Mouse (Mus musculus): Measurements from ENCODE around the gene Khdc4. TPM values are rescaled to one million over a fixed set of nuclear protein-coding genes. Genes with fewer than 3 reads are reported as not detected.

Gene Khdc4
- polyA plus RNA-seq, 1 experiment from 2014 or later = 71.4 TPM

DNA sequence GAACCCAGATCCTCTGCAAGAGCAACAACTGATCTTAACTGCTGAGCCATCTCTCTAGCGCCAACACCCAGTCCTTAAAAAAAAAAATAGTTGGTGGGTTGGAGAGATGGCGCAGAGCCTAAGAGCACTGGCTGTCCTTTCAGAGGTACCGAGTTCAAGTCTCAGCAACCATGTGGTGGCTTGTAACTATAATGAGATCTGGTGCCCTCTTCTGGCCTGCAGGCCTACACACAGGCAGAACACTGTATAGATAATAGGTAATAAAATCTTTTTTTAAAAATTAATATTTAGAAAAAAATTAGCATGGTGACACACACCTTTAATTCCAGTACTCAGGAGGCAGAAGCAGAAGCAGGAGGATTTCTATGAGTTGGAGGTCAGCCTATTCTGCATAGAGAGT is 54.5 kb downstream of the Khdc4 start:
- no peak overlapping the region for H3K27ac ChIP-seq
- H3K36me3 ChIP-seq (ENCODE audit: insufficient read depth, low read length) = no peaks in the 10 kb centered on the region
- ATAC-seq (replicated peaks; ENCODE audit: low FRiP score, low read depth) = no peak
- no peaks in the 10 kb centered on the region for H3K9me3 ChIP-seq (replicated peaks; ENCODE audit: low read length)
- no peaks in the 10 kb centered on the region for H3K27me3 ChIP-seq (ENCODE audit: insufficient read depth, low read length)
- TF ChIP-seq CTCF (IDR thresholded peaks at IDR 0.05; ENCODE audit: low read depth) = peak; percentile 41
- no peak for DNase-seq (ENCODE audit: low spot score)
- no peak overlapping the region for H3K4me2 ChIP-seq (ENCODE audit: low read length)
- H3K4me1 ChIP-seq (replicated peaks; ENCODE audit: insufficient read depth, low read length) = no peaks in the 10 kb centered on the region
- H3K4me3 ChIP-seq (replicated peaks; ENCODE audit: low read depth, low read length) = no peak overlapping the region
- 92% methylated on average over 3 of the region's 3 CpGs for WGBS
- no peak overlapping the region for H3K9ac ChIP-seq (ENCODE audit: low read depth, low read length)

DNA sequence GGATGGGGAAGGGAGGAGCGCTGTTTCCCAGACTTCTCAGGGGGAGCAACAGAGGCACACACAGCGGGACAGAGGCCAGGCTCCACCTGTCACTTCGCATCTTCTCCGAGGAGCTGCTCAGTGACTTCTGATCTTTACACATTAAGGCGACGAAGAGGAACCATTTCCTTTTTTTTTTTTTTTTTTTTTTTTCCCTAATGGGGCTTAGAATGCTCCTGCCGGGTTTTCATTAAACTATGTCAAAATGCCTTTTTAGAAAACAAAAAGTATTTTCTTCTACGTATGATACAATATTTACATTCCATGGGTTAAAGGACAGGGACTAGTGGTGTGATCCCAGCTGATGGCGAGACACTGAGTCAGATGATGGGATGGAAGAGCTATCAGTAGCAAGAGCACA is 59.9 kb downstream of the Khdc4 start:
- Histone ChIP-seq H3K27me3 (ENCODE audit: insufficient read depth, low read length) (no peaks in the 10 kb centered on the region), H3K4me3 (replicated peaks; ENCODE audit: low read depth, low read length) (no peak overlapping the region), H3K4me1 (replicated peaks; ENCODE audit: insufficient read depth, low read length) (no peaks in the 10 kb centered on the region), H3K9ac (ENCODE audit: low read depth, low read length) (no peak overlapping the region), H3K9me3 (replicated peaks; ENCODE audit: low read length) (peaks cover 6% of the 10 kb centered on the region; the same call in 1 of the 2 replicates), H3K27ac (no peak overlapping the region), H3K36me3 (ENCODE audit: insufficient read depth, low read length) (no peaks in the 10 kb centered on the region), H3K4me2 (ENCODE audit: low read length) (no peak overlapping the region)
- 78% methylated on average over 9 of the region's 9 CpGs for WGBS
- DNase-seq (ENCODE audit: low spot score) (no peak), ATAC-seq (replicated peaks; ENCODE audit: low FRiP score, low read depth) (no peak)
- TF ChIP-seq CTCF (IDR thresholded peaks at IDR 0.05; ENCODE audit: low read depth) = no peak

DNA sequence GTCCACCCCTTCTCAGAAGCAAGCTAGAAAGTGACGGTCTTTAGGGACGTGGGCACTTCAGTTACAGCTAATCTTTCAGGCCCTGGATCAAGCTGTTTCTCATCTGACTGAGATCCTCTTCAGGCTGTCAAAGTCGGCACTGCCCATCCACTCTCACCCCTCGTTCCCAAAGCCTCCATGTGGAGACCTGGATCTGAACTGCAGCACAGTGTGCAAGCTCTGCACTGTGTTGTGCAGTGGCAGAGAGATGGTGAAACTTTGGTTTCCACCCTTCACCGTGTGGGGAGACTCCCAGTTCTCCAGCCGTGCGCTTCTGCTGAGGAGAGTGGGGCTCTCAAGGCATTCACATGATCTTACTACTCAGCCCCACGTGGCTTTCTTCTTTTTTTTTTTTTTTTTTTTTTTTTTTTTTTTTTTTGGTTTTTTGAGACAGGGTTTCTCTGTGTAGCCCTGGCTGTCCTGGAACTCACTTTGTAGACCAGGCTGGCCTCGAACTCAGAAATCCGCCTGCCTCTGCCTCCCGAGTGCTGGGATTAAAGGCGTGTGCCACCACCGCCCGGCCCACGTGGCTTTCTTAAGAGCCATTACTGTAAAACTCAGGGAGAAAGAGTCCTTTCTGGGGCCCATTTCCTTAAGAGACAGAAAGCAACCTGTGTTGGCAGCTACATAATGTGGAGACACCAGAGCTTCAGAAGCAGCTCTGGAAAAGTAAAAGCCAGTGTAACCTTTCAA is 60.7 kb downstream of the Khdc4 start:
- H3K27ac ChIP-seq = no peak overlapping the region
- no peak for TF ChIP-seq CTCF (IDR thresholded peaks at IDR 0.05; ENCODE audit: low read depth)
- no peak overlapping the region for H3K4me2 ChIP-seq (ENCODE audit: low read length)
- DNase-seq (ENCODE audit: low spot score) (no peak), ATAC-seq (replicated peaks; ENCODE audit: low FRiP score, low read depth) (no peak)
- H3K27me3 ChIP-seq (ENCODE audit: insufficient read depth, low read length) = no peaks in the 10 kb centered on the region
- H3K36me3 ChIP-seq (ENCODE audit: insufficient read depth, low read length) = no peaks in the 10 kb centered on the region
- H3K4me1 ChIP-seq (replicated peaks; ENCODE audit: insufficient read depth, low read length) = no peaks in the 10 kb centered on the region
- peaks cover 6% of the 10 kb centered on the region; the same call in 1 of the 2 replicates for H3K9me3 ChIP-seq (replicated peaks; ENCODE audit: low read length)
- 92% methylated on average over 14 of the region's 15 CpGs for WGBS
- no peak overlapping the region for H3K9ac ChIP-seq (ENCODE audit: low read depth, low read length)
- no peak overlapping the region for H3K4me3 ChIP-seq (replicated peaks; ENCODE audit: low read depth, low read length)

DNA sequence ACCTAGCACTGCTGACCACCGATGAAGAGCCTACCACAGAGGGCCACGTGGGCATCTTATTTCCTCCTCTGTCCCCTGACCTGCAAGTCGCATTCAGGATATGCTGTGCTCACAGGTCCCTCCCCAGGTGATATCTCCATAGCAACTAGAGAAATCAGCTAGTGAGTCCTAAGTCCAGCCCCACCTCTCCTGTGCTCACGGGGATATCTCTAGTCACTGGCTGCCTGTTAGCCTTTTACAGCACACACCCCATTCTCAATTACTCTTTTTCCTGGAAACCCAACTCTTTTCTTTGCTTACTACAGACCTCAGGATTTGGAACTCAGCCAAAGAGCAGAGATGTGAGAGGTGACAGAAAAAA is 61.2 kb downstream of the Khdc4 start:
- no peaks in the 10 kb centered on the region for H3K36me3 ChIP-seq (ENCODE audit: insufficient read depth, low read length)
- no peaks in the 10 kb centered on the region for H3K4me1 ChIP-seq (replicated peaks; ENCODE audit: insufficient read depth, low read length)
- no peak overlapping the region for H3K4me3 ChIP-seq (replicated peaks; ENCODE audit: low read depth, low read length)
- TF ChIP-seq CTCF (IDR thresholded peaks at IDR 0.05; ENCODE audit: low read depth) = no peak
- H3K27ac ChIP-seq = no peak overlapping the region
- no peaks in the 10 kb centered on the region for H3K27me3 ChIP-seq (ENCODE audit: insufficient read depth, low read length)
- H3K9ac ChIP-seq (ENCODE audit: low read depth, low read length) = no peak overlapping the region
- 84% methylated on average over 4 of the region's 4 CpGs for WGBS
- ATAC-seq (replicated peaks; ENCODE audit: low FRiP score, low read depth) = no peak
- peaks cover 6% of the 10 kb centered on the region; the same call in 1 of the 2 replicates for H3K9me3 ChIP-seq (replicated peaks; ENCODE audit: low read length)
- DNase-seq (ENCODE audit: low spot score) = no peak
- H3K4me2 ChIP-seq (ENCODE audit: low read length) = no peak overlapping the region

DNA sequence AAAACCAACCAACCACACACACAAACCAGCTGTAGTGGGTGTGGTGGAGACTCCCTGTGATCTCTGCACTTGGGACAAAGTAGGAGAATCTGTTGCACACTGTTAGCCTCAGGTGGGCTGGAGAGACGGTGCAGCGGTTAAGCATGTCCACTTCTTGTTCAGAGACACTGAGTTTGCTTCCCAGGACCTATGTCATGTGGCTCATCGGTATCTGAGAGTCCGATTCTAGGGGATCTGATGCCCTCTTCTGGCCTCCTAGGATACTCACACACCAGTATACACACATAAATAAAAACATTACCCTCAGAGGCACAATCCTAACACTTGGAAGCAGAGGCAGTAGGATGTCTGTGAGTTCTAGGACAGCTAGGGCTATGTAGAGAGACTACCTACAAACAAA is 68.7 kb downstream of the Khdc4 start:
- no peaks in the 10 kb centered on the region for H3K27me3 ChIP-seq (ENCODE audit: insufficient read depth, low read length)
- no peak overlapping the region for H3K4me3 ChIP-seq (replicated peaks; ENCODE audit: low read depth, low read length)
- H3K9me3 ChIP-seq (replicated peaks; ENCODE audit: low read length) = no peaks in the 10 kb centered on the region
- no peak; the same call in 1 of the 2 replicates for ATAC-seq (replicated peaks; ENCODE audit: low FRiP score, low read depth)
- 74% methylated on average over 4 of the region's 4 CpGs for WGBS
- TF ChIP-seq CTCF (IDR thresholded peaks at IDR 0.05; ENCODE audit: low read depth) = peak; percentile 61
- H3K27ac ChIP-seq = no peak overlapping the region
- H3K4me2 ChIP-seq (ENCODE audit: low read length) = no peak overlapping the region
- DNase-seq (ENCODE audit: low spot score) = peak; percentile 26
- peaks cover 8% of the 10 kb centered on the region; the same call in 1 of the 2 replicates for H3K4me1 ChIP-seq (replicated peaks; ENCODE audit: insufficient read depth, low read length)
- H3K36me3 ChIP-seq (ENCODE audit: insufficient read depth, low read length) = no peaks in the 10 kb centered on the region
- no peak overlapping the region for H3K9ac ChIP-seq (ENCODE audit: low read depth, low read length)

DNA sequence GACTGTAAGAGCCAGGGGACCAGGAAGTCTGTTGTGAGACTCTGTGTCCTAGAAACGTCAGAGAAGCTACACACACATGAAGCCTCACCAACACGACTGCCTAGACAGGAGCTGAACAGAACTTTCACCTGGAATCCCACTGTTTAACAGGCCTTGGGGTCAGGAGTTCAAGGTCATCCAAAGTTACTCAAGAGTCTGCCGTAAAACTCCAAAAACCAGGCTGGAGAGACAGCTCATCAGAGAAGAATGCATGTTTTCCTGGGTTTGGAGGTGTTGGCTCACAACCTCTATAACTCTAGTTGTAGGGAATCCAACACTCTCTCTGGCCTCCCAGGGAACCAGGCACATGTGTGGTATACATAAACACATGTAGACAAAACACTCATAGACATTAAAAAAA is 69.9 kb downstream of the Khdc4 start:
- H3K36me3 ChIP-seq (ENCODE audit: insufficient read depth, low read length) = no peaks in the 10 kb centered on the region
- no peak overlapping the region for H3K4me2 ChIP-seq (ENCODE audit: low read length)
- H3K4me3 ChIP-seq (replicated peaks; ENCODE audit: low read depth, low read length) = no peak overlapping the region
- DNase-seq (ENCODE audit: low spot score) = no peak
- no peaks in the 10 kb centered on the region for H3K27me3 ChIP-seq (ENCODE audit: insufficient read depth, low read length)
- H3K4me1 ChIP-seq (replicated peaks; ENCODE audit: insufficient read depth, low read length) = peaks cover 8% of the 10 kb centered on the region; the same call in 1 of the 2 replicates
- no peak for TF ChIP-seq CTCF (IDR thresholded peaks at IDR 0.05; ENCODE audit: low read depth)
- WGBS = 64% methylated on average over 3 of the region's 3 CpGs
- no peak for ATAC-seq (replicated peaks; ENCODE audit: low FRiP score, low read depth)
- no peak overlapping the region for H3K27ac ChIP-seq
- no peaks in the 10 kb centered on the region for H3K9me3 ChIP-seq (replicated peaks; ENCODE audit: low read length)
- H3K9ac ChIP-seq (ENCODE audit: low read depth, low read length) = no peak overlapping the region

All from kidney, postnatal 0 days (tissue).